Mouse (Mus musculus): ENCODE measurements around the gene Fignl2. TPM values are rescaled to one million over a fixed set of nuclear protein-coding genes. Genes with fewer than 3 reads are reported as not detected.

The Fignl2 gene
- polyA plus RNA-seq, 1 experiment, result 0.86 TPM

DNA sequence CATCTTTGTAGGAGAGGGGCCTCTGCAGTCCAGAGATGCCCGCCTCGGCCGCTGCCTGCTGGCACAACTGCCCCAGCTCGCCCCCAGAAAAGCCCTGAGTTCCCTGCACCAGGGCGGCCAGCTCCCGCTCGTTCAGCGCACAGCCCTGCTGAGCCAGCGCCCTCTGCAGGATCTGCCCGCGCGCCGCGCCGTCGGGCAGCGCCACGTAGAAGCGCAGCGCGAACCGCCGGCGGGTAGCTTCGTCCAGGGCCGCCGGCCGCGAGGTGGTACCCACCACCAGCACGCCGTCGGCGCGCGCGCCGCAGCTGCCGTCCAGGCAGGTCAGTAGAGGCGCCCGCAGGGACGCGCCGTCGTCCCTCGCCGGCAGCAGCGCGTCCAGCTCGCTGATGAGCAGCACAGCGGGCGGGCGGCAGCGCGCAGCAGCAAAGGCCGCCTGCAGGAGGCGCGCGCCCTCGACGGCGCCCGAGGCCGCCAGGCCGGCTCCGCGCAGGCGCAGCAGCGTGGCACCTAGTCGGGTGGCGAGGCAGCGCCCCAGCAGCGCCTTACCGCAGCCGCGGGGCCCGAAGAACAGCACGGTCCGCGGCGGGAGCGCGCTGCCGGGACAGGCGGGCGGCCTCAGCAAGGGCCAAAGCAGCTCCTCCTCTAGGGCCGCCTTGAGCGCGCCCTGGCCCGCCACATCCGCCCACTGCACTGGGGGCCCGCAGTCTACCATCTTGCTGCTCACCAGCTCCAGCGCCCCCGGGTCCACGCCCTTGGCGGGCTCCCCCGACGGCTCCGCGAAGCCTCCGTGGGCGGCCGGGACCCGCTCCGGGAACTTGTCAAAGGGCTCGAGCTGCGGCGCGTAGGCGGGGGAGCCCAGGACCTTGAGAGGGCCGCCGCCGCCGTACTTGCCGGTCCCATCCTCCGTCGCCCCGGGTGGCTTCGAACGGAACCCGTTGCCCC, 25.5 kb downstream of the Fignl2 start:
- TF ChIP-seq CTCF (IDR thresholded peaks at IDR 0.05; ENCODE audit: borderline replicate concordance, control insufficient read depth, extremely low read depth, insufficient read depth, low read length, poor library complexity), result no peak
- TF ChIP-seq POLR2A (IDR thresholded peaks at IDR 0.05; ENCODE audit: control insufficient read depth, extremely low read depth, insufficient read depth, low read length, poor library complexity), result no peak
- Histone ChIP-seq H3K27ac (ENCODE audit: control insufficient read depth, insufficient read depth, low read length) (no peak overlapping the region), H3K4me1 (replicated peaks; ENCODE audit: control insufficient read depth, insufficient read depth, low read length) (no peaks in the 10 kb centered on the region), H3K27me3 (ENCODE audit: control insufficient read depth, insufficient read depth, low read length) (peaks cover 10% of the 10 kb centered on the region; the same call in 1 of the 2 replicates), H3K36me3 (ENCODE audit: control insufficient read depth, insufficient read depth, low read length) (no peaks in the 10 kb centered on the region), H3K4me3 (ENCODE audit: control insufficient read depth, insufficient read depth, low read length) (no peak overlapping the region)
- no peak for DNase-seq
- WGBS, result 50% methylated on average over 120 of the region's 120 CpGs

DNA sequence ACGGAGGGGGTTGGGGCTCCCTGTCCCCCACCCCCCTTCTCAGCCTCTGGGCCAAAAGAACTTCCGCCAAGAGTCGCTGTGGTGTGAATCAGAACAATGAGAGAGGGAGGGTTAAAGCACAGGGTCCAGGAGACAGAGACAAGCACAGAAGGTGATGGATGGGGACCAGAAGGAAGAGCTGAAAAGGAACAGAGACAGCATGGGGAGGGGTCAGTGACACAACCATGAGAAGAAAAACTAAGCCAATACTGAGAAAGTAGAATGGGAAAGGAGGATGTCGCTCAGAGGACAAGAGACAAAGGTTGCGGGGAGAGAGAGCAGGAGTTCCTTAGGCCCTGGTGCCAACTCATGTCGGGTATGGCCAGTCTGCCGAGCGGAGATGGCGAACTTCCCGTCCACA, 26.5 kb downstream of the Fignl2 start:
- no peaks in the 10 kb centered on the region for H3K4me1 ChIP-seq (replicated peaks; ENCODE audit: control insufficient read depth, insufficient read depth, low read length)
- H3K27ac ChIP-seq (ENCODE audit: control insufficient read depth, insufficient read depth, low read length), result no peak overlapping the region
- 64% methylated on average over 10 of the region's 10 CpGs for WGBS
- no peak for DNase-seq
- H3K36me3 ChIP-seq (ENCODE audit: control insufficient read depth, insufficient read depth, low read length), result no peaks in the 10 kb centered on the region
- H3K4me3 ChIP-seq (ENCODE audit: control insufficient read depth, insufficient read depth, low read length), result no peak overlapping the region
- no peak for TF ChIP-seq POLR2A (IDR thresholded peaks at IDR 0.05; ENCODE audit: control insufficient read depth, extremely low read depth, insufficient read depth, low read length, poor library complexity)
- TF ChIP-seq CTCF (IDR thresholded peaks at IDR 0.05; ENCODE audit: borderline replicate concordance, control insufficient read depth, extremely low read depth, insufficient read depth, low read length, poor library complexity), result no peak
- peaks cover 18% of the 10 kb centered on the region; the same call in 1 of the 2 replicates for H3K27me3 ChIP-seq (ENCODE audit: control insufficient read depth, insufficient read depth, low read length)

DNA sequence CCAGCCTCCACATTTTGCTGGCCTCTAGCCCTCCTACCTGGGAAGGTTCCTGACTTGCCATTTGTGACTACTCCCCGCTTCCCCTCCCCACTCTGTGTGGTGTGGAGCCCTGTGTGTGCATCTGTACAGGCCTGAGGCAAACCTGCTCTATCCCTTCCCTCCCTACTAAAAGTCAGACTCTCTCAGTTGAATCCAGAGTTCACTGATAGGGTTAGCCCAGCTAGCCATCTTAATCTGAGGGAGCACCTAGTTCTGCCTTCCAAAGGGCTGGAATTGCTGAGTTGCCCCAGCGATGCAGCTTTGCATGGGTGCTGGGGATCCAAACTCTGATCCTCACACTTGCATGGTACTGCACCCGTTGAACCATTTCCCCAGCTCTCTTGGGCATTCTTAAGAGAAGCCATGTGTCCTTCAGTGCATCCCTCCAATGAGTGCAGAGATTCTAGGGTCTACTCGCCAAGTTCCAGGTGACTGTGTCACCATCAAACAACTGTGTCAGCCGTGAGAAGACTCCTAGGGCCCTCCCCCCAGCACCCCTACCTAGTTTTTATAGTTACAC, 29.9 kb downstream of the Fignl2 start:
- Histone ChIP-seq H3K4me1 (replicated peaks; ENCODE audit: control insufficient read depth, insufficient read depth, low read length) (no peaks in the 10 kb centered on the region), H3K27ac (ENCODE audit: control insufficient read depth, insufficient read depth, low read length) (no peak overlapping the region), H3K27me3 (ENCODE audit: control insufficient read depth, insufficient read depth, low read length) (peaks cover 29% of the 10 kb centered on the region; the same call in 1 of the 2 replicates), H3K4me3 (ENCODE audit: control insufficient read depth, insufficient read depth, low read length) (no peak overlapping the region), H3K36me3 (ENCODE audit: control insufficient read depth, insufficient read depth, low read length) (no peaks in the 10 kb centered on the region)
- no peak for DNase-seq
- TF ChIP-seq POLR2A (IDR thresholded peaks at IDR 0.05; ENCODE audit: control insufficient read depth, extremely low read depth, insufficient read depth, low read length, poor library complexity), result no peak
- TF ChIP-seq CTCF (IDR thresholded peaks at IDR 0.05; ENCODE audit: borderline replicate concordance, control insufficient read depth, extremely low read depth, insufficient read depth, low read length, poor library complexity), result no peak
- WGBS, result 75% methylated on average over 5 of the region's 5 CpGs

DNA sequence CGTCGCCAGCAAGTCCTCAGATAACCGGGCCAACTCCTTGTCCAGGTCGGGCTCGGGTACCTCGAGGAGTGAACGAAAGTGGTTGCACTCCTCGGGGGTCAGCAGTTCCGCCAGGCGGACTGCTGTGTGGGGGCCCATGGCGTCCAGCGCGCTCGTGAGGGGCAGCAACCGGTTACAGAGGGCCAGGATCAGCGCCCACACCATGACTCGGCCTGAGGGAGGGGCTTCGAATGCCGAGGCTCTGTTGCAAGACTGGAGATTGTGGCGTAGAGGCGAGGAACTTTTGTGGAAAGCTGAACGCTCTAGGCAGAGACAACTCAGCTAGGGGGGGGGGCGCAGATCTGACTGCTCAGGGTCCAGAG, 31.2 kb downstream of the Fignl2 start, which contains the start of gene Gm47841:
Gm47841 (minus strand) TSS at position 204 of the 362 bp plus-strand sequence.
- no peak within 1 kb of the TSS for H3K4me3 ChIP-seq (ENCODE audit: control insufficient read depth, insufficient read depth, low read length)
- no peaks in the 10 kb centered on the region for H3K4me1 ChIP-seq (replicated peaks; ENCODE audit: control insufficient read depth, insufficient read depth, low read length)
- H3K36me3 ChIP-seq (ENCODE audit: control insufficient read depth, insufficient read depth, low read length), result no peaks in the 10 kb centered on the region
- whole genome bisulfite sequencing, result 18% methylated on average over 23 of the region's 23 CpGs
- DNase-seq, result no peak
- H3K27ac ChIP-seq (ENCODE audit: control insufficient read depth, insufficient read depth, low read length), result no peak within 1 kb of the TSS
- H3K27me3 ChIP-seq (ENCODE audit: control insufficient read depth, insufficient read depth, low read length), result peaks cover 19% of the 10 kb centered on the region; the same call in 1 of the 2 replicates
- TF ChIP-seq POLR2A (IDR thresholded peaks at IDR 0.05; ENCODE audit: control insufficient read depth, extremely low read depth, insufficient read depth, low read length, poor library complexity), result no peak
- TF ChIP-seq CTCF (IDR thresholded peaks at IDR 0.05; ENCODE audit: borderline replicate concordance, control insufficient read depth, extremely low read depth, insufficient read depth, low read length, poor library complexity), result no peak

DNA sequence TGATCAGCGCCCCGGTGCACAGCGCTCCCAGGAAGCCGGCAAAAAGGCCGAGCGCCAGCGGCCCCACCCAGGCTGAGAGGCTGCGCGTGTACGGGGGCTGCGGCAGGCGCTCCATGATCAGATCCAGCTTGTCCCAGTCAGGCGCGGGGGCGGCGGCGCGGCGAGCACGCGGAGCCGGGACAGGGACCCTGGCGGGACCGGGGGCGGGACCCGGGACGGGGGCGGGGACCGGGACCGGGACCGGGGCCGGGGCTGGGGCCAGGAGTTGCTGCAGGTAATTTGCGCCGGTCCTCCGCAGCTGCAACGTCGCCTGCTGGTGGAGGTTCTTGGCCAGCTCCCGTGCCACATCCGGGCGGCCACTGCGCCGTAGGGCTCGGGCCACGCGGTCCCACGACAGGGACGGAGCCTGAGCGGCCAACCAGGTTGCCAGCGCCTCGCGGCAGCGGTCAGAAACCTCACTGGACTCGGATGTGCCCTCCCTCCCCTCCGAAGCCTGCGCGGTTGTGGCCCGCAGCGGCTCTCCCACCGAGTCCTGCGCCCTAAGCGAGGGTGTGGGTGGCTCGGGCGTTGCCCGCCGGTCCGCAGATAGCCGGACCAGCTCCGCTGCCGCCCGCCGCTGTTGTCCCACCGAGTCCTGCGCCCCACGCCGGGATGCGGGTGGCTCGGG, 31.7 kb downstream of the Fignl2 start:
- Histone ChIP-seq H3K27ac (ENCODE audit: control insufficient read depth, insufficient read depth, low read length) (no peak overlapping the region), H3K36me3 (ENCODE audit: control insufficient read depth, insufficient read depth, low read length) (no peaks in the 10 kb centered on the region), H3K27me3 (ENCODE audit: control insufficient read depth, insufficient read depth, low read length) (peaks cover 19% of the 10 kb centered on the region; the same call in 1 of the 2 replicates), H3K4me1 (replicated peaks; ENCODE audit: control insufficient read depth, insufficient read depth, low read length) (no peaks in the 10 kb centered on the region), H3K4me3 (ENCODE audit: control insufficient read depth, insufficient read depth, low read length) (no peak overlapping the region)
- DNase-seq, result no peak
- WGBS, result 3% methylated on average over 77 of the region's 77 CpGs
- no peak for TF ChIP-seq POLR2A (IDR thresholded peaks at IDR 0.05; ENCODE audit: control insufficient read depth, extremely low read depth, insufficient read depth, low read length, poor library complexity)
- TF ChIP-seq CTCF (IDR thresholded peaks at IDR 0.05; ENCODE audit: borderline replicate concordance, control insufficient read depth, extremely low read depth, insufficient read depth, low read length, poor library complexity), result no peak

DNA sequence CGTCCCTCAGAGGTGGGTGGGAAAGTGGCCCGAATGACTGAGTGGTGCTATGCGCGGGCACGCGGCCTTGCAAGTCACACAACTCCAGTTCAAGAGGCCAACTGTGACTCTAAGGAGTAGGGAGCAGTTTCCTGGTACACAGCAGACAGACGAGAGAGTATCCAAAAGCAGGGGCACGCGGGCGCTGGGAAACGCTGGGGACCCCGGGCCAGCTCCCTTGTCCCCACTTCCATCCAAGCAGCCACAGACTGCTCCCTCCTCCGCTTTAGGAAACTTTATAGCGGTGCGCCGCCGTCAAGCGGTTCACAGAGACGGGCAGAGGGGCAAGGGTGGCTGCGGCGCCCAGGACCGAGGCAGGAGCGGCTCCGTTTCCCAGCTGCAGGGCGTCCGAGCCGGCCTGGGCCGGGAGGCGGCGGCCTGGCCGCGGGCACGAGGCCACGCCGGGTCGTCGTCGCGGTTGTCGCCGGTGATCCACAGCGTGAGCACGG, 32.3 kb downstream of the Fignl2 start:
- no peaks in the 10 kb centered on the region for H3K4me1 ChIP-seq (replicated peaks; ENCODE audit: control insufficient read depth, insufficient read depth, low read length)
- no peak for DNase-seq
- no peak overlapping the region for H3K4me3 ChIP-seq (ENCODE audit: control insufficient read depth, insufficient read depth, low read length)
- TF ChIP-seq POLR2A (IDR thresholded peaks at IDR 0.05; ENCODE audit: control insufficient read depth, extremely low read depth, insufficient read depth, low read length, poor library complexity) (no peak), CTCF (IDR thresholded peaks at IDR 0.05; ENCODE audit: borderline replicate concordance, control insufficient read depth, extremely low read depth, insufficient read depth, low read length, poor library complexity) (no peak)
- H3K27ac ChIP-seq (ENCODE audit: control insufficient read depth, insufficient read depth, low read length), result no peak overlapping the region
- no peaks in the 10 kb centered on the region for H3K36me3 ChIP-seq (ENCODE audit: control insufficient read depth, insufficient read depth, low read length)
- peaks cover 19% of the 10 kb centered on the region; the same call in 1 of the 2 replicates for H3K27me3 ChIP-seq (ENCODE audit: control insufficient read depth, insufficient read depth, low read length)
- 7% methylated on average over 43 of the region's 43 CpGs for WGBS
